In the genomic region with DNA sequence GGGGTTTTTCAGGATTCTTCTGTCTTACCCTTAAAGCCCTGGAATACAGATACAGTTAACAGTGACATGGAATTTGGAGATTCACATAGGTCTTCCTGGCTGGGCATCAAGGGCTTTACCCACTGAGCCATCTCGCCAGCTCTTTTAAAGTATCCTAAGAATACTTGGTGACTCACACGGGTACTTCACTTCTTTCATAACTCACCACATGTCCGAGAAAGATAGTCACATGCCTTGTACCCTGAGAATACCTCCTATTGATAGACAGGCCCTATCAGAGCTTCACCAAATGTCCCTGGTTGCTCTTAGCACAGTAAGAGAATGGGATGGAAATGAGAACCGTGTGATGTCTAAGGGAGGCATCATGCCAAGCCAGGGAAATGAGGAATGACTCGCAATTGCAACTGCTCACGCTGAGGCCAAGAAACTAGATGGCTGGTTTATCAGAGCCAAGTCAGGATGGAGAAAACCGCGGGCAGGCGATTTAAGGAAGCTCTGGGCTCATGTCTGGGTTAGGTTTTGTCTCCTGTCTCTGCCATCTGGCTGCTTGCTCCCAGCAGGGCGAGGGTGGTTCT, we compare ENCODE assay signal across 8 mouse cellular contexts. TPM values are rescaled to one million over a fixed set of nuclear protein-coding genes. Genes with fewer than 3 reads are reported as not detected.
DNase-seq lines count a peak whose midpoint lies in the region; ATAC-seq and TF ChIP-seq lines count a peak whose summit lies in the region.

No protein-coding gene starts in this region.

- peak; percentile 19 for ATAC-seq in Patski
- ATAC-seq in forebrain, embryonic 12.5 days (ENCODE audit: low FRiP score) = peak; percentile 14
- ATAC-seq in limb, embryonic 11.5 days (ENCODE audit: insufficient number of reproducible peaks, low FRiP score, low TSS enrichment, low read depth) = no peak
- ATAC-seq in midbrain, embryonic 15.5 days (replicated peaks) = peak; percentile 21

- in situ Hi-C loops in Patski (cut with MboI; ENCODE audit: low pct_unique_long_range_greater_than_20kb) = no loop called here

- CTCF ChIA-PET in Patski (lab: Charles Lee) = interaction anchor here (0.9 to 5.8 kb wide), 4 partner anchors 14 to 54 kb away, joined by 3 to 26 read pairs (median 3); no protein-coding TSS in a partner anchor

- H3K27ac ChIP-seq in forebrain, embryonic 12.5 days = peak overlapping the region; percentile 95
- H3K27ac ChIP-seq in limb, embryonic 11.5 days (replicated peaks; ENCODE audit: low read depth, low read length) = peak overlapping the region; percentile 85
- peak overlapping the region; percentile 97 for H3K27ac ChIP-seq in midbrain, embryonic 15.5 days

- no peaks in the 10 kb centered on the region for H3K9me3 ChIP-seq in forebrain, embryonic 12.5 days
- no peaks in the 10 kb centered on the region for H3K9me3 ChIP-seq in limb, embryonic 11.5 days (ENCODE audit: control insufficient read depth, low read length)
- H3K9me3 ChIP-seq in midbrain, embryonic 15.5 days = no peaks in the 10 kb centered on the region

- peak overlapping the region; percentile 55 for H3K4me3 ChIP-seq in forebrain, embryonic 12.5 days (replicated peaks)
- peak overlapping the region; percentile 60 for H3K4me3 ChIP-seq in limb, embryonic 11.5 days (ENCODE audit: low read depth, low read length)
- peak overlapping the region; percentile 66 for H3K4me3 ChIP-seq in midbrain, embryonic 15.5 days

- 43% methylated on average over 10 of the region's 10 CpGs for WGBS in forebrain, embryonic 12.5 days
- 51% methylated on average over 10 of the region's 10 CpGs for WGBS in limb, embryonic 11.5 days
- WGBS in midbrain, embryonic 15.5 days = 32% methylated on average over 10 of the region's 10 CpGs

- peak; percentile 9 for DNase-seq in layer of hippocampus, adult 9-11 months
- DNase-seq in layer of hippocampus, postnatal 10 days (ENCODE audit: low spot score in 2 of 2) = no peak
- no peak for DNase-seq in Patski (ENCODE audit: low read depth, low spot score)
- no peak for DNase-seq in limb, embryonic 11.5 days (ENCODE audit: low spot score)
- no peak for DNase-seq in urinary bladder, adult 2 months (ENCODE audit: low spot score)
- DNase-seq in ovary, postnatal 36 days (ENCODE audit: low spot score) = no peak

- peaks cover 11% of the 10 kb centered on the region for H3K4me1 ChIP-seq in forebrain, embryonic 12.5 days
- 0 out of 2 replicates have a peak, but pooled peaks cover 2% of the 10 kb centered on the region for H3K4me1 ChIP-seq in limb, embryonic 11.5 days (ENCODE audit: control insufficient read depth, insufficient read depth, low read length)
- peaks cover 15% of the 10 kb centered on the region for H3K4me1 ChIP-seq in midbrain, embryonic 15.5 days

- no peak for TF ChIP-seq CTCF in Patski (IDR thresholded peaks at IDR 0.05)

- H3K4me2 ChIP-seq in forebrain, embryonic 12.5 days = peak overlapping the region; percentile 62
- H3K4me2 ChIP-seq in limb, embryonic 11.5 days (ENCODE audit: low read depth, severe bottlenecking) = peak overlapping the region; percentile 77
- peak overlapping the region; percentile 78 for H3K4me2 ChIP-seq in midbrain, embryonic 15.5 days

- H3K27me3 ChIP-seq in Patski = no peaks in the 10 kb centered on the region
- no peaks in the 10 kb centered on the region for H3K27me3 ChIP-seq in forebrain, embryonic 12.5 days
- no peaks in the 10 kb centered on the region for H3K27me3 ChIP-seq in limb, embryonic 11.5 days (ENCODE audit: control insufficient read depth, insufficient read depth, low read length)
- H3K27me3 ChIP-seq in midbrain, embryonic 15.5 days (replicated peaks) = no peaks in the 10 kb centered on the region

- H3K9ac ChIP-seq in forebrain, embryonic 12.5 days = peak overlapping the region; percentile 66
- peak overlapping the region; percentile 78 for H3K9ac ChIP-seq in limb, embryonic 11.5 days (ENCODE audit: low read length)
- H3K9ac ChIP-seq in midbrain, embryonic 15.5 days = peak overlapping the region; percentile 60

- no peaks in the 10 kb centered on the region for H3K36me3 ChIP-seq in forebrain, embryonic 12.5 days (replicated peaks)
- no peaks in the 10 kb centered on the region for H3K36me3 ChIP-seq in limb, embryonic 11.5 days (ENCODE audit: control insufficient read depth, insufficient read depth, low read length)
- no peaks in the 10 kb centered on the region for H3K36me3 ChIP-seq in midbrain, embryonic 15.5 days (replicated peaks)

- POLR2A ChIA-PET in Patski (lab: Charles Lee) = interaction anchor here (0.8 to 2.9 kb wide), 5 partner anchors 14 to 49 kb away, joined by 3 to 19 read pairs (median 6); a partner anchor contains a TSS

RNA-seq across cellular contexts. Expression of a gene that starts 44.7 kb away (rescaled TPM):
- total RNA-seq in layer of hippocampus, postnatal 10 days (2021) = 10 to 100 TPM; 51.0 to 56.6 TPM
- polyA plus RNA-seq in Patski (2021) = 344 TPM
- polyA plus RNA-seq in forebrain, embryonic 12.5 days (2016; fragmentation: Nextera tagmentation; extraction: Ambion mirVana) = 115 and 122 TPM in 2 replicates
- 25.6 and 26.9 TPM in 2 replicates for polyA plus RNA-seq in limb, embryonic 11.5 days (2014; fragmentation: Nextera tagmentation; extraction: Ambion mirVana)
- 32.5 and 39.6 TPM in 2 replicates for polyA plus RNA-seq in midbrain, embryonic 15.5 days (2015; fragmentation: Nextera tagmentation; extraction: Ambion mirVana)
- polyA plus RNA-seq in urinary bladder, adult 2 months (2012; rRNA removed) = 104 and 106 TPM in 2 replicates
